Mouse (Mus musculus) hindbrain, postnatal 0 days (tissue): ENCODE results near the gene Taz. TPM values are rescaled to one million over a fixed set of nuclear protein-coding genes. Genes with fewer than 3 reads are reported as not detected.
A peak's percentile ranks its signal among the peaks of the same experiment; 100 is the strongest.

ENCODE experiments used
- ATAC-seq: fragments of 200-750 bp; cut with Nextera tagmentation; 2 replicates; pipeline ENCODE4 v1.8.0; 2017; ENCODE audit warnings: mild to moderate bottlenecking, moderate TSS enrichment, moderate library complexity
- DNase-seq: peaks from one replicate; pipeline ENCODE4 v3.0.0-alpha.2; 2015; ENCODE audit warnings: low spot score
- H3K27ac ChIP-seq: fragments of 300-500 bp; sonication (generic); 2 replicates; pipeline ENCODE4 v1.5.1; 2014; ENCODE audit warnings: mild to moderate bottlenecking
- H3K27me3 ChIP-seq: fragments of 300-500 bp; sonication (generic); 2 replicates; pipeline ENCODE4 v1.6.1; 2014; ENCODE audit warnings: low read length, mixed read lengths; ENCODE audit not compliant: insufficient read depth
- H3K36me3 ChIP-seq: fragments of 300-500 bp; sonication (generic); 2 replicates; pipeline ENCODE4 v1.6.1; 2014; ENCODE audit warnings: low read length, mixed read lengths; ENCODE audit not compliant: insufficient read depth
- H3K4me1 ChIP-seq: fragments of 300-500 bp; sonication (generic); 2 replicates; pipeline ENCODE4 v1.6.1; 2014; ENCODE audit warnings: antibody characterized with exemption, low read length, mixed read lengths; ENCODE audit not compliant: insufficient read depth
- H3K4me2 ChIP-seq: fragments of 300-500 bp; sonication (generic); 2 replicates; pipeline ENCODE4 v1.6.1; 2014; ENCODE audit warnings: low read depth, mild to moderate bottlenecking, low read length, moderate library complexity, mixed read lengths
- H3K4me3 ChIP-seq: fragments of 300-500 bp; sonication (generic); 2 replicates; pipeline ENCODE4 v1.5.1; 2014; ENCODE audit warnings: low read length
- H3K9ac ChIP-seq: fragments of 300-500 bp; sonication (generic); replicated peaks from 2 replicates; pipeline ENCODE4 v1.6.1; 2014; ENCODE audit warnings: mild to moderate bottlenecking, low read length, moderate library complexity, mixed read lengths
- H3K9me3 ChIP-seq: fragments of 300-500 bp; sonication (generic); 2 replicates; pipeline ENCODE4 v1.6.1; 2016; ENCODE audit warnings: low read length, mixed read lengths
- CTCF ChIP-seq: IDR thresholded peaks from 2 replicates; pipeline ENCODE4 v1.5.1; 2016; ENCODE audit warnings: antibody characterized with exemption, control low read depth, low read depth
- WGBS: fragments of 180-500 bp; shearing (Covaris S2); extraction: QIAGEN DNeasy Blood & Tissue Kit; methylation state at CpG from one replicate; pipeline ENCODE4 v1.1.7; 2014; 5-methylcytosine and 5-hydroxymethylcytosine counted together
- polyA plus RNA-seq: library from polyadenylated mRNA; unstranded; fragments of >200 nt; fragmentation: Nextera tagmentation; extraction: Ambion mirVana; gene quantifications from 2 replicates; pipeline ENCODE4 v1.2.1, GENCODE M21; 2015
- total RNA-seq: library from RNA; depleted of rRNA; stranded (reverse); fragments of >200 nt; gene quantifications from 2 replicates; pipeline ENCODE4 v1.2.3, GENCODE M21; 2014

The Taz gene
- total and polyA plus RNA-seq, 2 experiments from 2014 or later = 66.0 to 81.2 TPM

DNA sequence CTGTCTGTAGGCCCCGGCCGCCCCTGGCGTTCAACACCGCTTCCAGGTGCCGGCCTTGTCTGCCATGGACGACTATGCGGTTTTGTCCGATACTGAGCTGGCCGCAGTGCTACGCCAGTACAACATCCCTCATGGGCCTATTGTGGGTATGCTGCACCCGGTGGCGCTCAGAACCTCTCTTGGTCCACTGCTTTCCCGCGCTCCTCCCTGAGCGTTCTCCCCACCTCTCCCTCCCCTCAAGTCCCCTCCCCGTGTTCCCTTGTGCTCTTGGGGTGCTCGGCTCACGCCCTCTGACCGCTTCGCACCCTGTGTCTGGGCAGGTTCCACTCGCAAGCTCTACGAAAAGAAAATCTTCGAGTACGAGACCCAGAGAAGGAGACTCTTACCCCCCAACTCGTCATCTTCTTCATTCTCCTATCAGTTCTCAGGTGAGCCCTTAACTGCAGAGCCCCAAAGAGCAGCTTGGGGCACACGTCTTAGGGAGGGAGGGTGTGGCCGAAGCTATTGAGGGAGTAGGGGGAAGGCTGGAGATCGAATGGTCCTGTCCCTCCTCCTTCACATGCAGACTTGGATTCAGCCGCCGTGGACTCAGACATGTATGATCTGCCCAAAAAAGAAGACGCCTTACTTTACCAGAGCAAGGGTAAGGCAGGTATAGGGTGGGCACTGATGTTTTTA lies 26.7 kb upstream of the Taz start:
- Histone ChIP-seq H3K9ac (peak overlapping the region; percentile 70), H3K4me3 (peak overlapping the region; percentile 47), H3K36me3 (0 out of 2 replicates have a peak, but pooled peaks cover 7% of the 10 kb centered on the region), H3K4me1 (no peaks in the 10 kb centered on the region), H3K27me3 (no peaks in the 10 kb centered on the region), H3K4me2 (peak overlapping the region; percentile 64), H3K9me3 (no peaks in the 10 kb centered on the region), H3K27ac (peak overlapping the region; percentile 91)
- TF ChIP-seq CTCF = no peak
- DNase-seq = no peak
- peak; percentile 13 for ATAC-seq
- WGBS = 37% methylated on average over 31 of the region's 31 CpGs

DNA sequence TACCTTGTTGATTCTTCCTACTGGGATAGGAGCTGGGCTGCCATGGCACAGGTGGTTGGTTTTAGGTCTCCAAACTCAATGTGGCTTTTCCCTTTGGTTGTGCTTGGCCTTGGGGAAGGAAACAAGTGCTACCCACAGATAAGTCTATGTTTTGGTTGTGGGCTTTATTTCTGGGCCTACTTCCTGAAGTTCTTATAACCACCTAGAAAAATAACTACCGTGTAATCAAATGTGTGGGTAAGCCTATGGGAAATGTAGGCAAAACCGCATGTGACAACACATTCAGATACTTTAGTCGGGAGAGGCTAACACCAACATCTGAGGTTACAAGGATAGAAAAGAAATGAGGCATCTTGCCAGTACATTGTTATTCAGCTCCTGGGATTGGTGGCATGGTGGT lies 24.0 kb upstream of the Taz start:
- Histone ChIP-seq H3K9me3 (no peaks in the 10 kb centered on the region), H3K4me1 (no peaks in the 10 kb centered on the region), H3K4me2 (no peak overlapping the region), H3K36me3 (0 out of 2 replicates have a peak, but pooled peaks cover 7% of the 10 kb centered on the region), H3K9ac (no peak overlapping the region), H3K4me3 (no peak overlapping the region), H3K27ac (no peak overlapping the region), H3K27me3 (no peaks in the 10 kb centered on the region)
- 93% methylated on average over 3 of the region's 3 CpGs for WGBS
- DNase-seq = no peak
- ATAC-seq = no peak
- TF ChIP-seq CTCF = no peak

GRCm38 (mm10) chrX:74269736-74270061 lies 12.0 kb upstream of the Taz start:
- TF ChIP-seq CTCF = no peak
- Histone ChIP-seq H3K27me3 (no peaks in the 10 kb centered on the region), H3K9ac (peak overlapping the region; percentile 50; the same call in 1 of the 2 replicates), H3K9me3 (no peaks in the 10 kb centered on the region), H3K36me3 (no peaks in the 10 kb centered on the region), H3K27ac (peak overlapping the region; percentile 91), H3K4me1 (no peaks in the 10 kb centered on the region), H3K4me2 (peak overlapping the region; percentile 56), H3K4me3 (peak overlapping the region; percentile 53)
- ATAC-seq (peak; percentile 56), DNase-seq (no peak)
- 24% methylated on average over 3 of the region's 3 CpGs for WGBS

DNA sequence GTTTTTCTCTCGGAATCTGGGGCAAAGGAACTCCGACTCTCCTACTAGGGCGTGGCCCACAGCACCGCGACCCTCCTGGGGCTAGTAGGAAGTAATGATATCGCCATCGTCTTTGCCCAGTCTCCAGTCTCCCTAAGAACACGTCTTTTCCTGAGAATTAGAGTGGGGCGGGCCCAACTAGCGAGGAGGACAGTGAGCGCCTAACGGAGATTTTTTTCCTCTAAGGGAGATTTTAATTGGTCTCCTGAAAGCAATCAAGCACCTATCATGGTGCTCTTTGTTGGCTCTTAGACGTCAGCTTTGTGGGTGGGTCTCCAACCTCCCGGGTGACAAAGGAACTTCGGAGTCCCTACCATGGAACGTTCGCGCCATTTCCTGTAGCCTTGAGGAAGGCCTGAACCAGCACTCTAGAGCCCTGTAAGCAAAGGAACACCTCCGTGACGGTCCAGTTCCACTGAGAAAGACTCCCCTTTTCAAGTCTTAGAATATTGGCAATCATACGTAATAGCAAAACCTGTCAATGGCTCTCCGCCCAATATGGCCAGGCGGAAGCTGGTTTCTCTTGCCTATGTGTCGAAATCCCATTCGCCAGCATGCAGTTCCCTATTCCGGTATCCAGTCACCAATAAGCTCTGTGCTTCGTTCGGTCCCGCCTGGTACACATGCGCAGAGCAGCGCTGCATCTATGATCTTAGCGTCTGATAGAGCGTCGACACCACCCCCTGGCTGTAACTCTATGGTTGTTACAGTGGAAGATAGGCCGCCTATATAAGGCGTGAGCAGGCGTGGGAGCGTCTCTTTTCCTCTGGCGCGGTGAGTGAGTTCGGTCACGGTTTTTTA lies 11.4 kb upstream of the Taz start, which contains the start of gene Rpl10:
Gene Rpl10, plus strand, starts transcription at position 751 of the 840 bp plus-strand sequence.
- TF ChIP-seq CTCF = peak; percentile 54
- no peaks in the 10 kb centered on the region for H3K9me3 ChIP-seq
- peak within 1 kb of the TSS; percentile 53 for H3K4me3 ChIP-seq
- peak; percentile 95 for ATAC-seq
- H3K27me3 ChIP-seq = no peaks in the 10 kb centered on the region
- H3K27ac ChIP-seq = peak within 1 kb of the TSS; percentile 91
- WGBS = 31% methylated on average over 42 of the region's 42 CpGs
- peak; percentile 95 for DNase-seq
- no peaks in the 10 kb centered on the region for H3K4me1 ChIP-seq
- H3K36me3 ChIP-seq = no peaks in the 10 kb centered on the region
- H3K9ac ChIP-seq = peak within 1 kb of the TSS; percentile 63
- H3K4me2 ChIP-seq = peak within 1 kb of the TSS; percentile 57

DNA sequence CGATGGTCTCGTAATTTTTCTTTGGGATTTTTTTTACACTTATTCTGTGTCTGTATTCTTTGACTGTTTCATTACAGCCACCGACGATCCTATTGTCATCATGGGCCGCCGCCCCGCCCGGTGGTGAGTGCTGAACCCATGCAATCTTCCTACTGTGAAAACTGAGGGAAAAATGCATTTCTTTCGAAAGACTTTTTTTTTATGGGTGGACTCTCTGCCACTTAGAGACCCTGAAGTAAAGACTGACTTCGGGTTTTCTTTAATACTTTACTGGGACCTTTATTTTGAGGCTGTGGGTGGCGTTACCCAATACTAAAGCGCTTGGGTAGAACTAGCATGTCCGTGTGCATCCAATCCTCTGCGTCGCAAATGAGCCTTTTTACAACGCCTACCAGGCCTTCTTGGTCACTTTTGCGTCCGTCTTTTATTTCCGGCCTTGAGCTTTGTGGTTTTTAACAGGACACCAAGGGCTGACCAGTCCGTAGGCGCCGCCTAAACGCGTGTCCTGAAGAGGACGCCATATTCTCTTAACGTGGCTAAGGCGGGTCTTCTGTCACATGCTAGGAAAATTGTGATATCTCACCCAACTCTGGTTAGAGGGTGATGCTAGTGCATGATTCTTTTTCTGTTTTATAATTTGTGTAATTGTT lies 10.7 kb upstream of the Taz start:
- H3K9ac ChIP-seq = peak overlapping the region; percentile 63
- no peaks in the 10 kb centered on the region for H3K9me3 ChIP-seq
- H3K27ac ChIP-seq = peak overlapping the region; percentile 66
- no peaks in the 10 kb centered on the region for H3K4me1 ChIP-seq
- 32% methylated on average over 27 of the region's 27 CpGs for WGBS
- H3K27me3 ChIP-seq = no peaks in the 10 kb centered on the region
- peak overlapping the region; percentile 53 for H3K4me3 ChIP-seq
- H3K36me3 ChIP-seq = no peaks in the 10 kb centered on the region
- ATAC-seq (no peak), DNase-seq (peak; percentile 61)
- H3K4me2 ChIP-seq = peak overlapping the region; percentile 57
- no peak for TF ChIP-seq CTCF

DNA sequence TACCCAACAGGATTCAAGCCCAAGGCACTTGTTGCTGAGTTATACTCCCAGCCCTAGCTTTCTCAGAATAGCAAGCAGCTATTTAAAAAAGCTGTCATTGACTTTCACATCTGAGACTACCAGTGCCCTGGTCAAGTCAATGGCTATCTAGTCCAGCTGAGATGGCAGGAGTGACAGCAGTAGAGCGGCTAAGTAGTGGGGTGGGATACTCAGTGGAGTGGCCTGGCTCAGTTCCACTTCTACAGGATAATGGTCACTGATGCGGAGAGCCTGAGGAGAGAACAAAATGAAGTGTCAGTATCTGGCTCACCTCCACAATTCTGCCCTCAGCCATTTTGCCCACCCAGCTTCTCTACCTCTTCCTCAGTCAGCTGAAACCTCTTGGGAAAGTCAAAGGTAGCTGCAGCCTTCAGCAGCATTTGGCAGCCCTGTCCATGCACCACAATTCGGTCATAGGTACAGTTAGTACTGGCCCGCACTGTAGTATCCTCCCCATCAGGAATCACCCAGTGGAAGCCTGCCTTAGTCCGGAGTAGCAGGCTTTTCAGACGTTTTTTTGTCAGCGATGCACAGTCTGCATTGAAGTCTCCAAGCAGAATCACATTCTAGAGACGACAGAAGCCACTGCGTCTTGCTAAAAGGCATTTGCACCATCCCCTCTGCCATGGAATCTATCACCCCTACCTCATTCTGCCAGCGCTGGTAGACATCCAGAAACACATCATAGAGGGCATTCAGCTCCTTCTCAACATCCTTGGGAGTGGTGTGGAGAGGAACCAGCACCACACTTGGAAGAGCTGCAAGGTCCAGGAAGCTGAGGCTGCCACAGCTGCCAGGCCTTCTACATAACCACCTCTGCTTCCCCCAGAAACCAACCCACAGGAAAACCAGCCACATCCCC lies 8.0 kb upstream of the Taz start:
- Histone ChIP-seq H3K9ac (no peak overlapping the region), H3K27me3 (no peaks in the 10 kb centered on the region), H3K4me1 (no peaks in the 10 kb centered on the region), H3K4me3 (no peak overlapping the region), H3K36me3 (no peaks in the 10 kb centered on the region), H3K27ac (no peak overlapping the region), H3K9me3 (no peaks in the 10 kb centered on the region), H3K4me2 (no peak overlapping the region)
- WGBS = 37% methylated on average over 10 of the region's 10 CpGs
- no peak for DNase-seq
- TF ChIP-seq CTCF = no peak
- ATAC-seq = no peak
